Mouse (Mus musculus) frontal cortex, postnatal 10 days (tissue): Measurements from ENCODE around the gene Ppp1r1c.

Experiments used
- DNase-seq, 2 experiments: peaks; one replicate each; pipeline ENCODE4 v3.0.0; 2022; ENCODE audit warnings: low spot score in 2 of 2, mixed read lengths in 1 of 2

Ppp1r1c gene

GRCm38 (mm10) chr2:79707575-79707974 is at the start of gene Ppp1r1c:
Ppp1r1c (plus strand) TSS chr2:79707780.
- DNase-seq = no peak

- no peak for DNase-seq
Observed at GRCm38 (mm10) chr2:79660417-79661185, 47.0 kb upstream of the Ppp1r1c start.

- DNase-seq = no peak
Observed at GRCm38 (mm10) chr2:79661486-79662104, 46.0 kb upstream of the Ppp1r1c start.

DNA sequence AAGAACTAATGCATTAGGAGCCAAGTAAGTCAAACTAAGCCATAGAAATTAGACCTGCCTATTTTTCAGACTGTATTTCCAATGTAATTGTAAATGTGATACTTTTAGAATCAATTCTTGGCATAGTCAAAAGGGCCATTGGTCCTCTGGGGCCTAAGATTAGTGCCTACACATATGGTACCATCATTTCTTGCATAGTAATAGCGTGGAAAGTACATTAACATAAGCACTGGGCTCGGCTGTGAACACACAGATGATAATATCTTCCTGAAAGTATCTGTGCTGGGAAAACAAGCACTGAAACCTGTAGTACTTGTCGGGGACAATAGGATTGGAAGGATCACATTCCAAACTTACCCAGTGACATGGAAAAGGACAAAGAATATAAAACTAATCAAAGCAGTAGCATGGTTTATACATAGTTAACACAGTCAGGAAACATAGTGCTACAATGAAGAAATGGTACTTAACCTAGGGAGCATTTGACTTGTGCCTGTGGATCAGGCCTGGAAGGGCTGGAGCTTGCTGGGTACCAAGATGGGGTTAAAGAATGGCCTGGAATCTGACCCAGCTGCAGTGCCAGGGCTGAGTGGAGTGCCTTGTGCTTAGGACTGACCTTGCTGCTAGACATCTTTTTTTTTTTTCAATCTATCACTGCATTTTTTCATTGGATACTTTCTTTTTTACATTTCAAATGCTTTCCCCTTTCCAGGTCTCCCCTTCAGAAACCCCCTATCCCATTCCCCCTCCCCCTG is 42.9 kb upstream of the Ppp1r1c start:
- DNase-seq = no peak

GRCm38 (mm10) chr2:79665492-79665891 is 42.1 kb upstream of the Ppp1r1c start:
- no peak for DNase-seq

DNA sequence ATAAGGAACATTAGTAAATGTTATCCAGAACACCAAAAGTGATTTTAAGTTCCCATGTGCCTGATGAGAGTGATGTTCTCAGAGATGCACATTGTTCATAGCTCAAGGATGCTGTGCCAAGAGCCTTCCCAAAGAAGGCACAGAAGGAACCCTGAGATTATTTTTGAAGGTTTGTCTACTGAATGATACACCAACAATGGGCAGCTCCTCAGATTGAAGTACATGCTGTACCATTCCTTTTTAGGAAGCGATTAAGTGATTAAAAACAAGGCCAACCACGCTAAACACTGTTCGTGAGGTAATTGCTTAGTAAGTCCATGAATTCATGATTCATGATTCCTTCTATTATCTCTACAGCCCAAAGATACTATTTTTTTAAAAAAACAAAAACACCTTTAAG is 32.3 kb upstream of the Ppp1r1c start:
- DNase-seq = no peak

- no peak for DNase-seq
Observed at GRCm38 (mm10) chr2:79677663-79678257, 29.8 kb upstream of the Ppp1r1c start.

DNA sequence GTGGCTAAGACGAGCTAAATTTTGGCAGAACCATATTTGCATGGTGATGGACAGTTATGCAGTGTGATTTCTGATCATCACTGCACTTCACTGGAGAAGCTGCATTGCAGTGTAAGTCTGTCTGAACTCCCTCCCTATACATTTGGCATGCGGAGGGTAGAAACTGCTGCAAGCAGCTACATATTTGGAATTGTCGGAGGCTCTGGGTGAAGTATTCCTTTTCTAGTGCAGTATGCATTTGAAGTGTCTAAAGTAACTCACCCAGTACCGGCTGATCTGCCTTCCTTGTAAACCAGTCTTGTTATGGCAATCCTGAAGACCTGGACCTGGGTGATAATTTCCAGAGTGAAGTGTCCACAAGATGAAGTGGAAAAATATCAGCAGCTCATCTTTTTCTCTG is 25.9 kb upstream of the Ppp1r1c start:
- no peak for DNase-seq

DNA sequence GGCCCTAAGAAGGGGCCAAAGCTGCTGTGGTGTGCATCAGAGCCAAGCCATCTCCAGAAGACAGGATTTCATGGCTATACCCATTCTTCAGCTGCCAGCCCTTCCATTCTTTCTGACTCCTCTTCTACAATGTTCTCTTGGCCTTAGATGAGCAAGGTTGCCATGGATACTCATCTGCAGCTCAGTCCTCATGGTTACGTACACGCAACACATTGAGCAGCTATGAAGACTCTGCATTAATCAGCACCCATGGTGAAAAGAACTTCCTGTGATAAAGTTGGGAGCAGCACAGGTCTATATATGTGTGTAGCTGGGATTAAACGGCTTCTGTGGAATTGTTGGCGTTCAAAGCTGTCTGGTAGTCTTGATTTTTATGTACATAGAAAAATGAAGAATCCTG is 24.3 kb upstream of the Ppp1r1c start:
- no peak for DNase-seq

GRCm38 (mm10) chr2:79690838-79691237 is 16.7 kb upstream of the Ppp1r1c start:
- DNase-seq = no peak

DNA sequence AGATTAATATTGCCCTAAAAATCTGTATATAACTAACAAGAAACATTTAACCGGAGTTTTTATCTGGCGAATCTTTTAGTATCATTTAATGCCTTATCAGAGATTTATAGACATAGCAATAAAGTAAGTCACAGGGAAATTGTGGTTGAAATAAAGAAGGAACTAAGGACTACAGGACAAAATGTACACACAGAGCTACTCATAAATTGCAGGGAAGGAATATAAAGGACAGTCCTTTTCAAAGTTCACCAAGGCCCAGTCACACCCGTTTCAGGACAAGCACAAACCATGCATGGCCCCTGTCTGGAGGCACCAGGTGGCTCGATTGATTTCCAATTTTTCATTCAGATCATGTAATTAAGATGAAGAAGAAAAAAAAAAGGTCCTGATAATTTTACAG is 12.4 kb upstream of the Ppp1r1c start:
- no peak for DNase-seq

- no peak for DNase-seq
Observed at GRCm38 (mm10) chr2:79695939-79696338, 11.6 kb upstream of the Ppp1r1c start.

- DNase-seq = no peak
Observed at GRCm38 (mm10) chr2:79696478-79697230, 10.9 kb upstream of the Ppp1r1c start.

DNA sequence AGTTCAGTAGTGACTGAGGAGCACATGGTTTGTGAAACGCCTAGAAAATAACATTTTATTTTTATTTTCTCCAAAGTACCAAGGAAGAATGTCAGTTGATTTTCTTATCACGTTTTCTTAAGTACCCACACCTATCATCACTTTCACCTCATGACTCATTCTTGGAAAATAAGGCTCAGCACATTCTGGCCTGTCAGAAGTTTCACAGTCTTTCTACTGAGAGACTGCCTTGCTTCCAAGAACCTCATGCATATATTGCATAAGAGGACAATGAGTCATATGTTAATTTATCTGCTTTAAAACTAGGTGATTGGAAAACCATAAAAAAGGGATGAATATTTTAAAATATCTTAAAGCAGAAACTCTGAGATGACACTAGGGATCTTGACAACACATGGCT is 9.4 kb upstream of the Ppp1r1c start:
- no peak for DNase-seq

- DNase-seq = no peak
Observed at GRCm38 (mm10) chr2:79704773-79705172, 2.8 kb upstream of the Ppp1r1c start.

- no peak for DNase-seq
Observed at GRCm38 (mm10) chr2:79713662-79714091, 6.1 kb downstream of the Ppp1r1c start.

DNA sequence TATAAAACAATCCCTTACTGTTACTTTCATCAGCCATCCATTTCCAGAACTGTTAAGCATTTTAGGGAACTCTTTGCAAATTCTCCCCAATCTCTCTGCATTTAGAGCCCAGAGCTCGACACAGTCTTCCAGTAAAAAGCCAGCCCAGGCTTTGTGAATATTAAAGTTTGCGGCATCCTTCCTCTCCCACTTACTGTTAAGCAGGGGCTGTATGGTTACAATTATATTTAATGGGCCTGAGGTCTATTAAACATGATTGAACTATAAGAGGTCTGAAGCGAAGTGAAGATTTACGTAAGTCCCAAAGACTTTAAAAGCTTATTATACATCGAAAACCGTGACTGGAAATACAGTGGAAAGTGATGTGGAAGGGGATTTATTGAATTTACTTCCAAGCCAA is 7.2 kb downstream of the Ppp1r1c start:
- DNase-seq = no peak

GRCm38 (mm10) chr2:79715925-79716324 is 8.3 kb downstream of the Ppp1r1c start:
- no peak for DNase-seq

GRCm38 (mm10) chr2:79717846-79718245 is 10.3 kb downstream of the Ppp1r1c start:
- no peak for DNase-seq

DNA sequence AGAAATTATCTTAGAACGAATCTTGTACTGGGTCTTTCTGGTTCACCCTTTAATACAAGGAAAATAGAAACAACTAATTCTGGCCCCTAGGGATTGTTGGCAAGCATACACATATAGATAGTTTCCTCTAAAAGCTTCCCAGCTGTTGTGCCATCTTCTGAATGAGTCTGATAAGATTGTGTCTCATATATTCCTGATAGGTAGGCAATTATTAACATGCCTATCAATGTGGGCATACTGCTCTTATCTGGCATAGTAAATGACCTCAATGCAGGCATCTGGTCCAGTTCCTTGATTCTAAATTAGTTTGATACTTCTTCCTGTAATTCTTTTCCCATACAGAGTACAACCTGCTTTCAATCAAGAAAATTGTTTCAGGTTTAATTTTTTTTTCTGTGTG is 14.8 kb downstream of the Ppp1r1c start:
- DNase-seq = no peak

DNA sequence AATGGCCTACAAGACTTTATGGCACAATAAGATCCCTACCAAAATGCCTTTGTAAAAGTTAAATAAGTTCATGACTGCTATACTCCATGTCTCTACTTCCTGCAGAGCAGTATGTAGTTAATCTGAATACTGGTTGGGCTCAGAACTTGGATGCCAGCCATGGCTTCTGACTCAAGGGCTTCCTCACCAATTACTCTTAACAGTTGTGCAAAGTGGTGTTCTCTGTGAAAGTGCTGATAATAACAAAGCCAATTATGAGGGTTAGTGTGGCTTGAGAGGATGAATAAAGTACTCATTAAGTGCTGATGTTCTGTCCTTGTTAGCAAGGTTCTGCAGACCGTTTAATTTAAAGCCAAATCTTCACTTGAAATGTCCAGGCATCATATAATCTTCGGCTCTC is 31.4 kb downstream of the Ppp1r1c start:
- no peak for DNase-seq

DNA sequence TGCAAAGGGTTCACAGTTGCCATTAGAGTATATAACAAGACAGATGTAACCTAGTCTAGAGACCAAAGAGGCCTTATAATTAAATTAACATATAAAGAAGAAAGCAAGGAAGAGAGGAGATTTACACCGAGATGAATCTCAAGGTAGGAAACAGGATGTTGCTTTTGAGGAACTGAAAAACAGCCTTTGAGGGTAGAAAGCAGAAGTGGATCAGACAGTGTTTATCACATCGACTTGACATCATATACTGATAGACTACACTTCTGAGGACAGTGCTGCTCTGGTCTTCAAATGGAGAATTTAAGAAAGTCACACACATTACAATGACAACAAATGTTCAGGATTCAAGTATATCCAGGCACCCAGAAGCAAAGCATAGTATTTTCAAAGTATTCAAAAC is 34.4 kb downstream of the Ppp1r1c start:
- no peak for DNase-seq
